Mouse (Mus musculus) lung, adult 2 months (tissue): ENCODE measurements at regions not wholly inside any gene's neighbourhood (a gene's known extent, or its start where the extent isn't known, plus 50 kb on each side); places are given as distances from the start of the nearest gene placed in this dataset.

ENCODE experiments used
- CTCF ChIP-seq: fragments of 200-500 bp; IDR thresholded peaks from 2 replicates; pipeline ENCODE4 v1.5.1; 2011; ENCODE audit warnings: mild to moderate bottlenecking, low read length, control low read depth; ENCODE audit not compliant: insufficient read depth
- POLR2A ChIP-seq: fragments of 200-500 bp; IDR thresholded peaks from 2 replicates; pipeline ENCODE4 v1.6.1; 2011; ENCODE audit warnings: low read depth, mild to moderate bottlenecking, control low read depth, low read length, borderline replicate concordance; ENCODE audit errors: extremely low read depth

DNA sequence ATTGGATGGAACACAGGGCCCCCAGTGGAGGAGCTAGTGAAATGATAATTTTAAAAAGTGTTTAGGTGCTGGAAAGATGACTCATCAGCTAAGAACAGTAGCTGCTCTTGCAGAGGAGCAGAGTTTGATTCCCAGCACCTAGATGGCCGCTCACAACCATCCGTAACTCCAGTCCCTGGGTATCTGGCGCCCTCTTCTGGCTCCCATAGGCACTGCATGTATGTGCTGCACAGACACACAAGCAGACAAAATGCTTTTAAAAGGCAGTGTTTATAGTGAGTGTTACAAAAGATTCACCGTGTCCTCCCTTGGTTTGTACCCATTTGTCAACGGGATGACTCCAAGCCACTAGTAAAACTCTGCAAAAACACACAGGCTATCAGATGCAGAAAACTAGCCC, 75.0 kb upstream of the Arl4c start:
- TF ChIP-seq CTCF (peak; percentile 38), POLR2A (no peak)
